Mouse (Mus musculus) spleen, postnatal 14 days (tissue): ENCODE measurements around the gene Sh3d19.
"Not testable (repeated sequence)": the region's sequence is repeated elsewhere in the genome, so short reads cannot be mapped to it uniquely, and the experiment has no call there.

Experiments used
- DNase-seq, 2 experiments: peaks; one replicate each; pipeline ENCODE4 v3.0.0; 2021 to 2022; ENCODE audit warnings: low spot score in 2 of 2

Sh3d19 gene

DNA sequence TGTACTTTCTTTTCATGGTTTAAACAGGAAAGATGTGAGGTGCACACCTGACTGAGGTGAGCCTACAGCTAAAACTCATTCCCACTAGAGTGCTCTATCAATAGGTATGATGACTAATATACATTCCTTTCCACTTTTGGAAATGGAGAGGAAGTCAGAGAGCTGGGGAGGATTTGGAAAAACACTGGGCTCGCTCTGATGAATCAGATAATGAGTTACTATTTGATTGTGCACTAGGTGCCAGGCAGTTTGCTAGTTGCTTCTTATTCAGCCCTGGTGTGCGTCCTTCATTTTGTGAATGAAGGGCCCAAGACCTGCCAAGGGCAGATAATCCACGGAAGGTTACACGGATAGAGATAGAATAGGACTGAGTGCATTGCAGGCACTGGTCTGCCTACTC lies 9.1 kb downstream of the Sh3d19 start:
- no peak for DNase-seq

DNA sequence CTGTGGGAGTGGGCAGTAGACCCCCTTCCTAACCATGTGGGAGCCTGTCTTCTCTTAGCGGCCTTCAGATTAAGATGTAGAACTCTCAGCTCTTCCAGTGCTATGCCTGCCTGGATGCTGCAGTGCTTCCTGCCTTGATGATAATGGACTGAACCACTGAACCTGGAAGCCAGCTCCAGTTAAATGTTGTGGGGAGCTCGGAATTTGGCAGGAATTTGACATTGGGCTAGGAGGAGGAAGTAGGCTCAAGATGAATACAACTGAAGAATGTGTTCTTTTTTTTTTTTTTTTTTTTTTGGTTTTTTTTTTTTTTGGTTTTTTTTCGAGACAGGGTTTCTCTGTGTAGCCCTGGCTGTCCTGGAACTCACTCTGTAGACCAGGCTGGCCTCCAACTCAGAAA lies 10.9 kb downstream of the Sh3d19 start:
- not testable (repeated sequence) for DNase-seq

DNA sequence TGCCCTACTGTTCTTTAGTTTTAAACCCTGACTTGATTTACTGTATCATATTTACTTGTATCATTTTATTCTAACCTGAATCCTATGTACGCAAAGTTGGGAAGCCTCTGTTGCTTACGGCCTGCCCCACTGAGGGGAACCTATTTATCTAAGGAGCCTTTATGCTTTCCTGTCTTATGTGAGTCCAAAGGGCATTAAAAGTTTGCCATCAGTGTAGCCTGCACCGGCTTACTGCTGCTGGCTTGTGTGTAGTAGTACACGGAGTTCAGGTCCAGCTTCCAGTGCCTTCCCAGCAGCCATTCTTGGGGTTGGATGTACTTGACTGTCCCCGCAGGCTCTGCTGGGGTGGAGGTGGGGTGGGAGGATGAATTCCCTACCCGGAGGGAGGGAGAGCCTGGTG lies 13.6 kb downstream of the Sh3d19 start:
- DNase-seq, result no peak

DNA sequence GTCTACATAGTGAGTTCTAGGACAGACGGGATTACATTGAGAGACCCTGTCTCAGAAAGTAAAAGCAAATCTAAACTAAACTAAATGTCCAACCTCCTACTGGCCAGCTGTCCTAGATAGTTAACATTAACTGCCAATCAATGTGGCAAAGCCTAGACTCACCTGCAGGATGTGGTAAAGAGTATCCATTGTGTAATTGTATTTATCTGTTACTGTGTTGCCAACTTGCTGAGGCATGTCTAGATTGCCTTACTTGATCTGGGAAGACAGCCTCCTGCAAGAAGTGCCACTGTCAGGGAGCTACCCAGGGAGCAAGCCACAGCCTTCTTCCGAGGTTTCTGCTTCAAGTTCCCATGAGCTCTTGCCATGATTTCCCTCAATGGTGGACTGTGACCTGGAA lies 16.3 kb downstream of the Sh3d19 start:
- no peak for DNase-seq

DNA sequence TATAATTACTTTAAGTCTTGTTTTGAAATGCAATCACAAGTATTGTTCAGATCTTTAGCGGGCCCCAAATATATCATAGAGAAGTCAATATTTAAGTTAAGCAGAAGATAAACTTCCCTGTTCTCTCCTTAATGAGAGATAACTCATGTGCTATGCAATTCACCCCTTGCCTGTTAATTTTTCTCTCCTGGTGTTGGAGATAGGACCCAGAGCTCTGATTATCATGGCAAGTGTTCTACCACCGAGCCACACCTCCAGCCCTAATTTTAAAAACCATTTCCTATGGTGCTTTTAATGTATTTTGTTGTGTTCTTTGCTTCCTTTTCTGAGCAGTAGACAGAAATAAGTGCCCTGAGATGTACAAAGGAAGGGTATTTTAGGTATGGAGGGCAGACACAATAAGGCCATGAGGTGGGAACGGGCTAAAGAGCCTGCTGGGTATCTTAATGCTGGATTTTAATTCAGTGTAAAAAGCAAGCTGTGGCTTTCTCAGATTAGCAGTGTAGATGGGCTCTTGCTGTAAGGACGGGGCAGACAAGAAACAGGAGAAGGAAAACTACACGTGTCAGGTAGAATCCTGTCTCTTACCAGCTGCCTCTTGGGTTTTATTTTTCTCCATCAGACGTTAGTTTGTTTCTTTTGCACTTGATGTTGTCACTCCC lies 20.4 kb downstream of the Sh3d19 start:
- DNase-seq, result no peak

DNA sequence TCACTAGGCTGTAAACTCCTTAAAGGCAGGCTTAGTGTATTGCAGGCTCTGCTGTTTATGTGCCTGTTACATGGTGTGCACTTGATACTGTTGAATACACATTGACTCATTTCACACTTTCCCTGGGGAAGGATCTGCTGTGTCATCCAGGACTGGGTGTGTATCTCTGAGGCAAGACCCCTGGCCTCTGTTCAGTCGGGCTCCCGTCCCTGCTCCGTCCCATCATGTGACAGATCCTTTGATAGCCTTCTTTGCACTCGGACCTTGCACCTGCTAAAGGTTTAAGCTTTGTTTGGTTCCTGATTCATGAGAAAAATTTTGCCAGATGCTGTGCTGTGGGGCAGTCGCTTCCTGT lies 20.9 kb downstream of the Sh3d19 start:
- DNase-seq, result no peak

DNA sequence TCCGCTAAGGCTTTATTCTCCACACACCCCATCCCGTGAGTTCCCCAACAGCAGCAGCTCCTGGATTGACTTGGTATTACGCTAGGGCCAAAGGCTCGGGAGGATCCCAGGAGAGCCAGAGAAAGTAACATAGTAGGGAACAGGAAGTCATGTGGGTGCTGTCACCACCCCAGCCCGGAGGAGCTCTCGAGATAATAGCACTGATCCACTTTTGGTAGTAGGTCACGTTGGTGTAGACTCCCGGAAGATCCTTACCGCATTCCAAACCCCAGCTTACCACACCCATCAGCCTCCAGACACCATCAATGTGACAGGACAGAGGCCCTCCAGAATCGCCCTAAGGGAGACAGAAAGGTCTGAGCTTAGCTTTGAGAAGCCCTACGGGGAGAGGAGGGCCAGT lies 22.8 kb downstream of the Sh3d19 start:
- no peak for DNase-seq

DNA sequence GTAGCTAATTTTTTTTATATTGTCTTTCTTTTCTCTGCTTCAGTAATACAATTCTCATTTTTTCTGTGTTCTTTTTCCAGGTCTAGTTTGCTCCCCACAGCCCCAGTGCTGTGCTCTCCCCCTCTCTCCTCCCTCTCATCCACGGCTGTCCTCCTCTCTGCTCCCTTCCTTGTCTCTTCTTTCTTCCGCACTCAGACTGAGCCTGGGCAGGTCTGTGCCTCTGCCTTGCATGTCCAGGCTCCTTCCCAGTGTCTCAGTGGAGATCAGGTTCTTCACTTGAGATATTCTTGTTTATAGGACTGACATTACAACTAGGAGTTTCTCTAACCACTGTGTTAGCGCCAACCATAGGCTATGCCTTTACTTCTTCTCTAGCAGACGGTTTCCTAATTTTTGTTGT lies 23.7 kb downstream of the Sh3d19 start:
- DNase-seq, result no peak

DNA sequence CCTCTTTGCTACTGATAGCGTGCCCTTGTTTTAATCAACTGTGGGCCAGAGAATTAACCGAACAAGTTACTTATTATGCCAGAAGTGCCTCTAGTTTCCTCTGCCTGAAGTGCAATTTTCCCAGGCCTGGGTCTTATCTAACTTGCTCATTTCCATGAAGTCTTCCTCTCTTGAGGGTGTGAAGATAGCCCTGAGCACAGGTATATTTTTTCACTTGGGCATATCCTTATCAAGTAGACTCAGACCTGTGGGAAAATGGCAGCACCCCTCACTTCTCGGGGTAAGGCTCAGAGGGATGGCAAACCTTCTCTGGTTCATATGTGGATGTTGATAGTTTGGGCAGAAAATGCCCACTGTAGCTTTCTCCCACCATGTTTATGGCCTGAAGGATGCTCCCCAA lies 30.4 kb downstream of the Sh3d19 start:
- DNase-seq, result no peak

DNA sequence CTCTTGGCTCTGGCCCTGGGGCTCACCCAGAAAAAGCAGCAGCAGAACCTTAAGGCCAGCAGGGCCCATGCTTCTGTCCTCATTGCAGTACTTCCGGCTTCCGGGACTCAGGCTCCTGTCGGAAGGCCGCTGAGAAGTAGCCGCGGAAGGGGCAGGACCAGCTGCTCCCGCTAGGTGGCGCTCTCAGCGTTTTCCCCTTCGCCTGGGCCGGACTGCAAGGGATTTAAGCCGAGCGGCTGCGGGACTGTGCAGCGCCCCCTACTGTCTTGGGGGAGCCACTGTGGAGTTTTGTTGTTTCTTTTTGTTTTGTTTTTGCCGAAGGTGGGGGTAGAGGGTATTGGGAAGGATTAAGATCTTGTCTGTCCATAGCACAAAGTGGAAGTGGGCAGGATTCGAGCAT lies 31.5 kb downstream of the Sh3d19 start, which contains the start of gene Prss48:
TSS of gene Prss48 (minus strand) at position 69 of the 400 bp plus-strand sequence.
- peak in 1 of 2 experiments; percentile 2 for DNase-seq

DNA sequence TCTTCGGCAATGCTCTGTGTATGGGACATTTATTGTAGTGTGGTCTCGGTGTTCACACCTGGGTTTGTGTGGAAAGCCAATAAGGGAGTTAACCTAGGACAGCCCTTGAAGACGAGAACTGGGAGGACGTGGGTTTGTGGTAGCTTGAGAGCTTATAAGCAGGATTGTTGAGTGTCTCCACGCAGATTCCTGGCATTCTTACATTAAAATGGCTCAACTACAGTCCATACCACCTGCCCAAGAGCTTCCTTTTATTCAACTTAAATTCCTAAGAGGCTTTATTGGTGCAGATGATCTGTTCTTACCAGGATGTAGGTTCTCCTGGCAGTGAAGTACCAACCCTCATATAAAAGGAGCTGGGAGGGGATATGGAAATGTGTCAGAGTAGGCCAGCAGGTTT lies 32.0 kb downstream of the Sh3d19 start:
- no peak for DNase-seq

DNA sequence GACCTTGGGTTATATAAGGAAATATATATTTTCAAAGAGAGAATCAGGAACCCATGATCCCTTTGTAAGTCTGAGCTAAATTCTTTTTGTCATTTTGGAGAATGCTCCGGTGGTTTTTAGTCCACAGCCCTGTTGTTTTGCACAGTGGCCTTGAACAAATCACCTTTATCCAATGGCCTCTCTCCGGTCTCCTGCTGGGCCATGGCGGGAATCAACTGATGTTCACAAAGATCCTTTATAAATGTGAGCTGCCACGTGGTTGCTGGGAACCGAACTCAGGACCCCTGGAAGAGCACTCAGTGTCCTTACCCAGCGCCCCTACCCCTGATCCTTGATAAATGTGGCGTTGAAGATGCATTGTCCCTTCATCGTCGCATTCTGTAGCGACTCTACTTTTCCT lies 33.8 kb downstream of the Sh3d19 start:
- DNase-seq, result no peak

DNA sequence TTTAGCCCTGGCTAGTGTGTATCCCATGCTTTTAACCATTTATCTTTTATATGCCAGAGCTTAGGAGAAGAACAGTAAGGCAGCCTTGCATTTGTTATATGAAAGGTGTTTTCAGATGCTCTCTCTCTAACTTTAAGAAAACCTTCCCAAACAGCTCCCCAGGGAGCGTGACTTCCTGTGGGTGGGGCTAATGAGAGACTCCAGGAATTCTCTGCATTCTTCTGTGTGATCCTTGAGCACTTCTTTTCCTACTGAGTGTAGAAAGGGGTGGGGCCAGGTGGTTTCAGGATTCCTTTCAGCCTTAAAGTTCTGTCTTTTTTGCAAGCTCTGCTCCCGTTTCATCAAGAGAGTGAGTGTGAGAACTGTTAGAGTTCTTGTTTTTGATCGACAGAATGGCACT lies 39.7 kb downstream of the Sh3d19 start:
- no peak for DNase-seq

DNA sequence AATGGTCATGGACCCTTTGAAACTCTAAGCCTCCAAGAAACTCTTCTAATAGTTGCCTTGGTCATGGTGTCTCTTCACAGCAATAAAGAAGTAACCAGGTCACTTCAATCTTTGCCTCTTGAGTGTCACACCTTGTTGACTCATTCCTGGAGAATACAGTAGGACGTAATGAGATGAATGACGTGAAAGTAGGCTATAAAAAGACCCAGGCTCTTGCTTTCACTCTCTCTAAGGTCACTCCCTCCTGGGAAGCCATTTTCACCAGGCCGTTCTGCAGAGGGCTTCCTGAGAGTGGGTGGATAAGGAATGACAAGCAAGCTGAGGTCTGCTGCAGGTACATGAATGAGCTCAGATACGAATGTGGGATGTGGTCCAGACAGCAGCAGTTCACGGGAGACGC lies 40.5 kb downstream of the Sh3d19 start:
- DNase-seq, result no peak

DNA sequence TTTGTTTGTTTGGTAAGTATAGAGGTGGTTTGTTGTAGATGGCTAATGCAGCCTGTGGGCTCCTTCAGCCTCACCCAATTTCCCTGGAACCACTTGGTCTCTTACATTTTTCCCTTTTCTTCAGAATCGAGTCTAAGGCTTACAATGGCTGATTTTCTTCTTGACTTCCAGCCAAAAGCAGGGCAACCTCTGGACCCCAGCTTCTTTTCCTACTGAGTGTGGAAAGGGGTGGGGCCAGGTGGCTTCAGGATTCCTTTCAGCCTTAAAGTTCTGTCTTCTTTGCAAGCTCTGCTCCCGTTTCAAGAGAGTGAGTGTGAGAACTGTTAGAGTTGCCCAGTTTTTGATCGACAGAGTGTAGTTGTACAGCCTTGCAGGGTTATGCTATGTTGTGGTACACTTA lies 40.9 kb downstream of the Sh3d19 start:
- no peak for DNase-seq

DNA sequence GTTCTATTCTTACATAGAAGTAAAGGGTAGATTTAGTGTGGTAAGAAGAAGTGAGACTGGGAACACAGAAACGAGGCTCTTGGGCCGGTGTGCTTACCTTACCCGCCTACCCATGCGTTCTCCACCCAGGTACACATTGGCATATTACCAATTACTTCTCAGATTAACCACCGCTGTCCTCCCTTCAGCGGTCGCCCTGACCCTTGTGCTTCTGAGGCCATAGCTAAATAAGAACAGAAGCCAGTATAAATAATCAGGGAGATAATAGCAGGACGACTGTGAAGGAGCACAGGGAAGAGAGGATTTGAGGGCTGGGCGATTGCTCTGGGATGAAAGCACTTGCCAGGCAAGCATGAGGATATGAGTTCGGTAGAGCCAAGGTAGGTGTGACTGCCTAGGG lies 42.9 kb downstream of the Sh3d19 start:
- no peak for DNase-seq

DNA sequence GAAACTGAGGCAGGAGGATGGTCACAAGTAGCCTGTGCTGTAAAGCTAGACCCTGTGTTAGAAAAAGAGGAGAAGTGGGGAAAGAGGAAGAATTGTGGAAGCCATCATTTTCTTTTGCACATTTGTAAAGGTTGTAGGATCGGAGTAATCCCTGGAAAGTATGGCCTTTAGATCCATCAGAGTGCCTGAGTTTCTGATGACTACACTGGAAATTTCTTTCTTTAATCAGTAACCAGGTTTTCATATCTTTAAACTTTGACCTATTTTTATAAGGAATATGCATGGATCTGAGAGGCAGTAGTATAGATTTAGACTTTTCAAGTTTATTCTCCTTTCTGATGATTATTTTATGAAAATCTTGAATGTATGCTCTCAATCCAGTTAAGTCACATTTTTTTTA lies 46.1 kb downstream of the Sh3d19 start:
- no peak for DNase-seq

DNA sequence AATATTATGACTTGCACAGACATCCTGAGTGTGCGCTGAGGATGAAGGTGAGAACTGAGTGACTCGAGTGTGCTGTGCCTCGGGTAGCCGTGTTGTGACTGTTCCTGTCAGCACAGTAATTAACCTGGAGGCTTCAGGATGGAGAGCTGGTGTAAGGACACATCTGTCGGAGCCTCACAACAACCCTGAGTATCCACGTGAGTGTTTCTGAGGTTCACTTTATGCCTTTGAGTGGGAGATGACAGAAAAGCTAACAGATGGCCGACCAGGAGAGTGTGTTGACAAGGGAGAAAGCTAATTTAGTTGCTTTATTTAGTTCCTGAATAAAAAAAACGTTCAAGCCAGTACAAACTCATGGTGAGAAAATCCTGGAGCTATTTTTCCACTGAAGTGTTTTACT lies 46.6 kb downstream of the Sh3d19 start:
- DNase-seq, result no peak

DNA sequence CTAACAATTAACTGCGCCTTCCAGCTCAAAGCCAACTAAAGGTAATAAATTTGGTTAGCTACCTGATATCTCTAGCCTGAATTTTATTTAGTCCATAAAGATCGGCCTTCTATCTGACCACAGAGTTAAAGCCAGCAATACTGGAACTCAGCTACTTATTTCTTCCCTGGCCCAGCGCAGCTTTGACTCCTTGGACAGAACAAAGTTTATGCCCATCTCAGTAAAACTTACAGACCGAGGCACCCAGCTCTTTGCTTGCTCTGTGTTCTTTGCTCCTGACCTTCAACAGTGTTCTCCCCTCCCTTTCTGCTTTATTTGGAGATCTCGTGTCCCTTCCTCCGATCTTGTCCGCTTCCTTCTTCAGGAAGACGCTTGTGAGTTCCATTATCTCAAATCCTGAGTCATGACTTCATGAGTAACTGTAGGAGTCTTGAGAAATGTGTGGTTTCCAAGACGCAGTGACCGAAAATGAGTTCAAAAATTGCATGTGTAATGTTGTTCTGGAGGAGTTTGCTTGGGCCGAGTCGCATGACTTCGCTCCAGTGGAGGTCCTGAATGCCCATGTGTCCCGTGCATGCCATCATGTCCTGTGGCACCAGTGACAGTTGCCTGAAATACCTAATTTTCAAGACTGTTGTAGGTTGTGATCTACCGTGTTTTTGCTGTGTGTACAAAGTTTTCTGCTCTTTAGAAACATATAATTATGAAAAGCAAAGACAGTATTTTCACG lies 50.2 kb downstream of the Sh3d19 start:
- no peak for DNase-seq

DNA sequence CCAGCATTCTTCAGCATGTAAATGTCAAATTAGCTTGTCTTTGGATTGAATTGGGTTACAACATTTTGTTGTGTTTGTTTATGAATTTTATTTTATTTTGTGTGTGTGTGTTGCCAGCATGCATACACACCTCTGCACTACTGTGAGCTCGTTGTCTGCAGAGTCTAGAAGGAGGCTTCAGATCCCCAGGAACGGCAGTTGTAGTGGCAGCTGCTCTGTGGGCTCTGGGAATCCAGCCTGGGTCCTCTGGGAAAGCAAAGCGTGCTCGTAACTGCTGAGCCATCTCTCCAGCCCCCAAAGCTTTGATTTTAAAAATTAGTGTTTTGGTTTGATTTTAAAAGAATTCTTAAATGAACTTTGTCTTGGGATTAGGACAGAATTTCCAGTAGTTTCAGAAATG lies 50.7 kb downstream of the Sh3d19 start:
- DNase-seq, result no peak

DNA sequence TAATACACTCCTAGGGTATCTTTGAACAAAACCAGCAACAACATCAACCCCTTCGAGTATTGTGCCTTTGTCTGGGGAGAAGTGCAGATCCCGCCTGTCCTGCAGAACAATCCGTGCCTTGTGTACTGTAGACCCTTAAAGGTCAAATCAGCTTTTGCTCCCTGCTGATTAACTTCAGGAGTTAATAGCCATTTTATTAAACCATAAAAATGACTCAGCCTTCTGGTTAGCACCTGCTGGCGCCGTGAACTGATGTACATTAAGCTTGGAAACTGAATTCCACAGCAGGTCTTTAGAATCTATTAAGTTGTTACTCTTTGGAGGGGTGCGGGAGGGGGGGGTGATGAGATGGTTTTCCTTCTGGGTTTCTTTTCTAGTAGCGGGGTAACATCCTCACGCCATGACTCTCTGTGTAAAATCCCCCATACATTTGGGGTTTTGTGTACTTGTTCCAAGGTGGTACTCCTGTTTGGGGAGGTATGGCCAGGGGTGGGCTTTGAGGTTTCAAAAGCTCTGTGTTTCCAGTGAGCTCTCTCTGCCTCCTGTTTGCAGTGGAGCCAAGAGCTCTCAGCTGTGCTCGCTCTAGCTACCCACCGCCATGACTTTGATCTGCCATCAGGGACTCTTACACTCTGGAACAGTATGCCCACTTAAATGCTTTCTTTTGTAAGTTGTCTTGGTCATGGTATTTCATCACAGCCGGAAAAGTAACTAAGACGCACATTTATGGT lies 53.3 kb downstream of the Sh3d19 start:
- no peak for DNase-seq

DNA sequence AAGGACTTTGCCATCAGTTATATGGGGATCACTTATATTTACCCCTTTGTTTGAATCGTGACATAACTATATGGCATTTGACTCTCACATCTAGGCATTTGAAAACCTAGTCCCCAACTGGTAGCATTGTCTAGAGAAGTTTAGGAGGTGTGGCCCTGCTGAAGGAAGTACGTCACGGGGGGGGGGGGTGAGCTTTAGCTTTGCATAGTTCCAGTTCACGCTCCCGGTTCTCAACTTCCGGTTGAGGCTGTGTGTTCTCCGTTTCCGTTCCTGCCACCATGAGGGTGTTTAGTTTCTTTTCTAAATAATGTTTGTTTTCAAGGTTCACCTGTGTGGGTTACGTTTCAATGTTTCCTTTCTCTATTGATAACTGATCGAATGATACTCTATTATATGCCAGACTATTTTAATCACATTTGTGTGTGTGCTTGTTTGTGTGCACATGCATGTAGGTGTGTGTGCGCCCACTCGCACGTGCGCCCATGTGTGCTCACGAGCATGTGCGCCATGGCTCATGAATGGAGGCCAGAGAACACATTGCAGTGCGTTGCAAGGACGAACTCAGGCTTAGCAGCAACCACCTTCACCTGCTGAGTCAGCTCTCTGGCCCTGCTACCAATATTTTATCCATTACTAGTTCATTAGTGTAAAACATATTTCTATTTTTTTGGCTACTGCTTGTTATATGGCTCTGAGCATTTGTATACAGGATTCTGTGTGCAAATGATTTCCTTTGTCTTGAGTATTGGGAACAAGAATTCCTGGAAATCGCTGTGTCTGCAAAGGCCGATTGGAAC lies 54.6 kb downstream of the Sh3d19 start:
- DNase-seq, result no peak
